Mouse (Mus musculus) testis, adult 2 months (tissue): ENCODE data around the gene Plpp4.

Source experiments
- CTCF ChIP-seq: fragments of 200-500 bp; IDR thresholded peaks from 2 replicates; pipeline ENCODE4 v1.5.1; 2012; ENCODE audit warnings: low read depth, mild to moderate bottlenecking, inconsistent platforms, low read length, moderate library complexity; ENCODE audit not compliant: control insufficient read depth, insufficient read depth, insufficient replicate concordance
- POLR2A ChIP-seq: fragments of 200-500 bp; IDR thresholded peaks from 2 replicates; pipeline ENCODE4 v1.6.1; 2012; ENCODE audit warnings: low read depth, mild to moderate bottlenecking, inconsistent platforms, low read length, moderate library complexity; ENCODE audit not compliant: control insufficient read depth

DNA sequence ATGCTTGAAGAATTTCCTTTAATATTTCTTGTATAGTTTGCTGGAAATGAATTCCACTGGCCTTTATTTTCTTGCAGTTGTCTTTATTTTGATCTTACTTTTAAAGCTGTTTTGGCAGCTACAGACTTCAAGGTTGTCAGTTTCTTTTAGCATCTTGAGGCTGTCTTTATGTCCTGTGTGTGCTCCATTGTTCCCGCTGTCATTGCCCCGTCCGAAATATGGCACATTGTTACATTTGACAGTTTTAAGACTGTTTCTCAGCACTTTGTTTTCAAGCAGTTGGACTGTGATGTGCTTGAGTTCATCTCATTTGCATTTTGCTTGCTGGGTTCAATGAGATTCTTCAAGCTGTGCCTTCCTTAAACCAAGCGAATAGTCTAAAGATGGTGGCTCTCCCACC is 17.0 kb downstream of the Plpp4 start:
- TF ChIP-seq CTCF (no peak), POLR2A (no peak)
